Mouse (Mus musculus): ENCODE data around the gene 1700001O22Rik.

GRCm38 (mm10) chr2:30772581-30773312 is 30.7 kb downstream of the 1700001O22Rik start:
- no peak for TF ChIP-seq POLR2A (IDR thresholded peaks at IDR 0.05; ENCODE audit: insufficient read depth, low read depth, low read length)
- no peak for TF ChIP-seq CTCF (IDR thresholded peaks at IDR 0.05; ENCODE audit: insufficient read depth, low read depth, low read length)

Data from olfactory bulb, adult 2 months (tissue).